Mouse (Mus musculus): ENCODE data around the gene Lmx1b. TPM values are rescaled to one million over a fixed set of nuclear protein-coding genes. Genes with fewer than 3 reads are reported as not detected.

Lmx1b gene
- polyA plus RNA-seq, 1 experiment from 2014 or later: 2.7 TPM

GRCm38 (mm10) chr2:33617670-33618069 lies 22.6 kb downstream of the Lmx1b start:
- Histone ChIP-seq H3K9ac (replicated peaks) (no peak overlapping the region), H3K36me3 (no peaks in the 10 kb centered on the region), H3K4me2 (replicated peaks) (peak overlapping the region; percentile 64; the same call in 1 of the 2 replicates), H3K4me3 (replicated peaks) (no peak overlapping the region), H3K4me1 (replicated peaks) (peaks cover 41% of the 10 kb centered on the region), H3K9me3 (no peaks in the 10 kb centered on the region), H3K27me3 (peaks cover 92% of the 10 kb centered on the region), H3K27ac (peak overlapping the region; percentile 94)
- peak; percentile 15; the same call in 1 of the 2 replicates for ATAC-seq
- 63% methylated on average over 9 of the region's 9 CpGs for WGBS

GRCm38 (mm10) chr2:33616411-33616843 lies 23.9 kb downstream of the Lmx1b start:
- peaks cover 92% of the 10 kb centered on the region for H3K27me3 ChIP-seq

GRCm38 (mm10) chr2:33615843-33616344 lies 24.4 kb downstream of the Lmx1b start:
- Histone ChIP-seq H3K27ac (peak overlapping the region; percentile 94), H3K4me2 (replicated peaks) (peak overlapping the region; percentile 64), H3K9ac (replicated peaks) (peak overlapping the region; percentile 61), H3K36me3 (no peaks in the 10 kb centered on the region), H3K9me3 (no peaks in the 10 kb centered on the region), H3K4me3 (replicated peaks) (peak overlapping the region; percentile 36), H3K27me3 (peaks cover 90% of the 10 kb centered on the region), H3K4me1 (replicated peaks) (peaks cover 41% of the 10 kb centered on the region)
- 3% methylated on average over 17 of the region's 17 CpGs for WGBS
- peak; percentile 64 for ATAC-seq

More at GRCm38 (mm10) chr2:33616411-33616843, 23.9 kb downstream of the Lmx1b start:
- Histone ChIP-seq H3K27ac (peak overlapping the region; percentile 94), H3K9me3 (no peaks in the 10 kb centered on the region), H3K9ac (replicated peaks) (peak overlapping the region; percentile 61), H3K4me1 (replicated peaks) (peaks cover 41% of the 10 kb centered on the region), H3K4me3 (replicated peaks) (peak overlapping the region; percentile 36), H3K36me3 (no peaks in the 10 kb centered on the region), H3K4me2 (replicated peaks) (peak overlapping the region; percentile 64)
- under 1% methylated on average over 30 of the region's 30 CpGs for WGBS
- ATAC-seq: peak; percentile 92

GRCm38 (mm10) chr2:33605487-33606256 lies 34.6 kb downstream of the Lmx1b start:
- H3K9ac ChIP-seq (replicated peaks): 0 out of 2 replicates have a peak overlapping the region, but pooled peaks have one; percentile 14
- H3K36me3 ChIP-seq: no peaks in the 10 kb centered on the region
- no peaks in the 10 kb centered on the region for H3K9me3 ChIP-seq
- peaks cover 94% of the 10 kb centered on the region for H3K27me3 ChIP-seq
- no peak overlapping the region for H3K4me3 ChIP-seq (replicated peaks)
- H3K27ac ChIP-seq: no peak overlapping the region; the same call in 1 of the 2 replicates
- 14% methylated on average over 18 of the region's 18 CpGs for WGBS
- ATAC-seq: no peak
- peaks cover 33% of the 10 kb centered on the region for H3K4me1 ChIP-seq (replicated peaks)
- no peak overlapping the region for H3K4me2 ChIP-seq (replicated peaks)

- H3K9ac ChIP-seq (replicated peaks): no peak overlapping the region
- H3K4me3 ChIP-seq (replicated peaks): no peak overlapping the region
- H3K4me2 ChIP-seq (replicated peaks): no peak overlapping the region
- no peak overlapping the region; the same call in 1 of the 2 replicates for H3K27ac ChIP-seq
- H3K36me3 ChIP-seq: no peaks in the 10 kb centered on the region
- peaks cover 92% of the 10 kb centered on the region for H3K27me3 ChIP-seq
- H3K9me3 ChIP-seq: no peaks in the 10 kb centered on the region
- peak; percentile 57; the same call in 1 of the 2 replicates for ATAC-seq
- peaks cover 33% of the 10 kb centered on the region for H3K4me1 ChIP-seq (replicated peaks)
- WGBS: 20% methylated on average over 7 of the region's 7 CpGs
Measured at GRCm38 (mm10) chr2:33604846-33605486, 35.3 kb downstream of the Lmx1b start.

GRCm38 (mm10) chr2:33600520-33600919 lies 39.8 kb downstream of the Lmx1b start:
- Histone ChIP-seq H3K4me1 (replicated peaks) (peaks cover 32% of the 10 kb centered on the region), H3K36me3 (no peaks in the 10 kb centered on the region), H3K27me3 (peaks cover 86% of the 10 kb centered on the region), H3K4me2 (replicated peaks) (no peak overlapping the region), H3K9me3 (no peaks in the 10 kb centered on the region), H3K27ac (no peak overlapping the region), H3K4me3 (replicated peaks) (no peak overlapping the region), H3K9ac (replicated peaks) (no peak overlapping the region)
- 48% methylated on average over 6 of the region's 6 CpGs for WGBS
- ATAC-seq: no peak

- Histone ChIP-seq H3K27me3 (peaks cover 77% of the 10 kb centered on the region), H3K27ac (no peak overlapping the region), H3K4me3 (replicated peaks) (no peak overlapping the region), H3K9me3 (no peaks in the 10 kb centered on the region), H3K4me1 (replicated peaks) (peaks cover 47% of the 10 kb centered on the region), H3K9ac (replicated peaks) (no peak overlapping the region), H3K4me2 (replicated peaks) (no peak overlapping the region), H3K36me3 (no peaks in the 10 kb centered on the region)
- WGBS: 28% methylated on average over 4 of the region's 4 CpGs
- ATAC-seq: peak; percentile 38
Measured at GRCm38 (mm10) chr2:33597384-33597783, 42.9 kb downstream of the Lmx1b start.

GRCm38 (mm10) chr2:33595085-33595423 lies 45.3 kb downstream of the Lmx1b start:
- no peaks in the 10 kb centered on the region for H3K9me3 ChIP-seq
- no peaks in the 10 kb centered on the region for H3K36me3 ChIP-seq
- H3K27ac ChIP-seq: 0 out of 2 replicates have a peak overlapping the region, but pooled peaks have one; percentile 3
- peak; percentile 6; the same call in 1 of the 2 replicates for ATAC-seq
- H3K27me3 ChIP-seq: peaks cover 78% of the 10 kb centered on the region
- H3K4me1 ChIP-seq (replicated peaks): peaks cover 56% of the 10 kb centered on the region
- no peak overlapping the region for H3K4me2 ChIP-seq (replicated peaks)
- H3K4me3 ChIP-seq (replicated peaks): no peak overlapping the region
- WGBS: 12% methylated on average over 7 of the region's 7 CpGs
- H3K9ac ChIP-seq (replicated peaks): no peak overlapping the region

GRCm38 (mm10) chr2:33594181-33595084 lies 45.9 kb downstream of the Lmx1b start:
- H3K4me2 ChIP-seq (replicated peaks): no peak overlapping the region
- H3K9ac ChIP-seq (replicated peaks): no peak overlapping the region
- WGBS: 56% methylated on average over 9 of the region's 9 CpGs
- H3K36me3 ChIP-seq: no peaks in the 10 kb centered on the region
- H3K4me3 ChIP-seq (replicated peaks): no peak overlapping the region
- no peaks in the 10 kb centered on the region for H3K9me3 ChIP-seq
- 0 out of 2 replicates have a peak, but pooled peaks have one; percentile 7 for ATAC-seq
- H3K27me3 ChIP-seq: peaks cover 77% of the 10 kb centered on the region
- H3K4me1 ChIP-seq (replicated peaks): peaks cover 56% of the 10 kb centered on the region
- 0 out of 2 replicates have a peak overlapping the region, but pooled peaks have one; percentile 3 for H3K27ac ChIP-seq

GRCm38 (mm10) chr2:33592931-33593555 lies 47.3 kb downstream of the Lmx1b start:
- H3K27me3 ChIP-seq: peaks cover 73% of the 10 kb centered on the region
- H3K36me3 ChIP-seq: no peaks in the 10 kb centered on the region
- peak overlapping the region; percentile 25 for H3K4me2 ChIP-seq (replicated peaks)
- H3K4me1 ChIP-seq (replicated peaks): peaks cover 61% of the 10 kb centered on the region
- H3K9me3 ChIP-seq: no peaks in the 10 kb centered on the region
- peak; percentile 71 for ATAC-seq
- H3K9ac ChIP-seq (replicated peaks): no peak overlapping the region; the same call in 1 of the 2 replicates
- H3K4me3 ChIP-seq (replicated peaks): no peak overlapping the region
- H3K27ac ChIP-seq: peak overlapping the region; percentile 51; the same call in 1 of the 2 replicates
- 7% methylated on average over 12 of the region's 12 CpGs for WGBS

GRCm38 (mm10) chr2:33589280-33589679 lies 51.0 kb downstream of the Lmx1b start:
- H3K9ac ChIP-seq (replicated peaks): no peak overlapping the region
- WGBS: 57% methylated on average over 9 of the region's 9 CpGs
- H3K36me3 ChIP-seq: no peaks in the 10 kb centered on the region
- no peak overlapping the region for H3K4me3 ChIP-seq (replicated peaks)
- no peak overlapping the region for H3K27ac ChIP-seq
- H3K4me2 ChIP-seq (replicated peaks): no peak overlapping the region
- H3K9me3 ChIP-seq: no peaks in the 10 kb centered on the region
- peaks cover 50% of the 10 kb centered on the region for H3K4me1 ChIP-seq (replicated peaks)
- peaks cover 76% of the 10 kb centered on the region for H3K27me3 ChIP-seq
- ATAC-seq: no peak
